Mouse (Mus musculus) ZHBTc4 (cell line): Measurements from ENCODE around the gene Cys1.

Experiments
- DNase-seq: peaks from one replicate; pipeline ENCODE4 v3.0.0-alpha.2; 2011; ENCODE audit warnings: low read depth, low spot score

Cys1 gene

GRCm38 (mm10) chr12:24697484-24698204, 16.0 kb upstream of the Cys1 start:
- peak; percentile 81 for DNase-seq

- DNase-seq: peak; percentile 88
Observed at GRCm38 (mm10) chr12:24696500-24697483, 15.2 kb upstream of the Cys1 start.

GRCm38 (mm10) chr12:24690351-24690750, 8.7 kb upstream of the Cys1 start:
- DNase-seq: no peak

- no peak for DNase-seq
Observed at GRCm38 (mm10) chr12:24686696-24687346, 5.2 kb upstream of the Cys1 start.

- no peak for DNase-seq
Observed at GRCm38 (mm10) chr12:24686038-24686695, 4.6 kb upstream of the Cys1 start.

- no peak for DNase-seq
Observed at GRCm38 (mm10) chr12:24683461-24683860, 1.8 kb upstream of the Cys1 start.

DNA sequence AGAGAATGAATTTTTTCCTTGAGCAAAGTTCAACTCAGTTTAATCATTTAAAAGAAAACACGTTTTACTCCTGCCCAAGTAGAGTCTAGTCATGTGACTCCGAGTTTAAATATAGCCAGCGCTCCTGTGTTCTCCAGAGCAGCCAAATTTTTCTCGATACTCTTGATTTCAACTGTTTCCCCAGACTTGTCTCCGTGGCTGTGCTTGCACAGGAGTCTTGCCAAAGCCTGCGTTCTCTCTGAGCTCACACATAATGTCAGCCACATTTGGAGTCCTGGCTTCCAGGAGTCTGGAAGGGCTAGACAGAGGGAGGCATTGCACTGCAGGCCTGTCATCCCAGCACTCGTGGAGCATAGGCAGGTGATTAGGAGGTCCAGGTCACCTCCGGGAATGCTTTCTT, 950 bp upstream of the Cys1 start:
- no peak for DNase-seq

DNA sequence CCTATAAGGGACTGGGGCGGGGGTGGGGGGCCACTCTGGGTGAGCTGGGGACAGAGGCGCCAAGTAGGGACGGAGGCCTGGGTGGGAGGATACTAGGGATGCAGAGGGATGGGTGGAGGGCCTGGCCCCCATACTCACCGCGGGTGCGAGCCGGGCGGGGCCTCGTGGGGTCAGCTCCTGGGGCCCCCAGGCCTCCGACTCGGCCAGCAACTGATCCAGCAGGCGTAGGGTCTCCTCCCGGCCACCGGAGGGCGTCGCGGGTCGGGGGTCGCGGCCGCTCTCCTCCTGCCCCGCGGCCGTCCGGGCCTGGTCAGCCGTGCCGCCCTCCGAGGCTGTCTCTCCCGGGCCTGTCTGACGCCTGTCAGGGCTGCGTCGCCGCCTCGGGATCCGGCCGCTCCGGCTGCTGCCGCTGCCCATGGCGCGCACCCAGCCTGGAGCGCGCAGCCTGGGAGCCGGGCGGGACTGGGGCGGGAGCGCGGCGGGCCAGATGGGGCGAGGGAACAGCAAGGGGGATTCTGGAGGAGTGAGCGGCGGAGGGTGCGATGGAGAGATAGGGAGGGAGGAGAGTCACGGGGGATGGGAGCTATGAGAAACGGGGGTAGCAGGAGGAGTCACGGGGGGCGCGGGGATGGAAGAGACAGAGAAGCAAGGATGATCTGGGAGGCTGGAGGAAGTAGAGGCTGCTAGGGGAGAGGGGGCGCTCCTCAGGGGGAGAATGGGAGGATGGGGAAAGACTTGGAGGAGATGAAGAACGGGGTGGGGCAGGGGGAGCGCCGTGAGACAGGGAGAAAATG, 924 bp downstream of the Cys1 start:
- DNase-seq: peak; percentile 29

DNA sequence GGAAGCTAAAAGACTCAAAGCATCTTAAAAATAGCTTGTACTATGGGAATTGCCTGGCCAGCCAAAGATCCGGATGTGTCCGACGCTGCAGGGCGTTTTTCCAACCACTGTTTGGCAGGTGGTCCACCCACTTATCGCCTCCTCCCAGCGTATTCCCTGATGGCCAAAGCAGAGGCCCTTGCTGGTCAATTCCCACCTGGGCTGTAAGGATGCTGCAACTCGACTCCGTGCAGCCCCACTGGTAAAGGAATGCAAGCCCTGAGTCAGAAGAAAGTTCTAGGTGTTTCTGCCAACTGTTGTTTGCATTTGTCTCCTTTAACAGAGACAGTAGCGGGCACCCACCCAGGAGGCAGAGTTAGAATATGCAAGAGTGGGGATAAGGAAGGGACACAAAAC, 1.5 kb downstream of the Cys1 start:
- DNase-seq: no peak

- DNase-seq: no peak
Observed at GRCm38 (mm10) chr12:24662131-24662530, 19.5 kb downstream of the Cys1 start.

DNA sequence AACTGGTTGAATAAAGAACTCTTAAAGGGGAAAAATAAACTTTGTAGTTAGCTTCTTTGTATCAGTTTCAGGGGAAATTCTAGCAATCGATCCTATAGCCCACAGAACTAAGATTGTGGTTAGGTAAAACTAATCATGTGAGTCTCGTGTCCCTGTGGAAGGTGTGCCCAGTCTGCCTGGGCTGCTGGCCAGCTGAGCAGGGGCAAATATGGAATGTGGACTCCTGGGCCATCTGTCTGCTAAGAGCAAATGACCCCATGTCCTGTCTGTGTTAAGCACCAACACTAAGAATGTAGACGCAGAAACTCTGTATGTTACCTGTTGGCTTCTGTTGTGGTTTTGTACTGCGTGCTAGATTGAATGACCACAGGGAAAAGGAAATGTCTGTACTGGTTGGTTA, 20.5 kb downstream of the Cys1 start:
- DNase-seq: no peak

DNA sequence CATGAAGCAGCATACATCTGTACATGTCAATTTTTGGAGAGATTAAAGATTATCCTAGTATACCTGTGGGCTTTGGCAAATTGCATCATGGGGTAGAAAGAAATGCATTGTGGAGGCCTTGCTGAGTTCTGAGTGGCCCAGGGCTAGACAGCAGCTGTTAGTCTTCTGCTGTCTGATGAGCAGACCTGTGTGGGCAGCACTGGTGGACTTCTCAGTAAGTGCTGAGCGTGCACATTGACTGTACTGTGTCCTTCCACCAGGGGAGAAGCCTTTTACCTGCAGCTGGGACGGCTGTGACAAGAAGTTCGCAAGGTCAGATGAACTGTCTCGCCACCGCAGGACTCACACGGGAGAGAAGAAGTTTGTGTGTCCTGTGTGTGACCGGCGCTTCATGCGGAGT, 21.7 kb downstream of the Cys1 start:
- DNase-seq: no peak

GRCm38 (mm10) chr12:24658998-24659397, 22.6 kb downstream of the Cys1 start:
- no peak for DNase-seq

DNA sequence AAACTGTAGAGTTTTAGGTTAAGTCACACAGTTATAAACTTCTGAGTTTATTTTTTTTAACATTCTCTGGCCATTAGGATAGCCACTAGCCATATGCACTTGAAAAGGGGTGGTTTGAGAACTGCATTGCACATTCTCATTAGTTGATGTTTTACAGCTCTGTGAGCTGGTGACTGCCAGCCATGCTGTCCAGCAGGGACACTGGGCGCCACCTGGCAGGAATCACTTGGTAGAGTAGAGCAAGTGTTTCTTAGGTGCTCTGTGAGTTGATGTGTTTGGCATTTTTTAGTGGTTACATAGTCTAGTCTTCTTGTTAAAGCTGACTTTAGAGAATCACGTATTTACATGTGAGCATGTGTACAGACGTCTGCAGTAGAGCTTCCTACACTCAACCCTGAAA, 25.2 kb downstream of the Cys1 start:
- DNase-seq: no peak

DNA sequence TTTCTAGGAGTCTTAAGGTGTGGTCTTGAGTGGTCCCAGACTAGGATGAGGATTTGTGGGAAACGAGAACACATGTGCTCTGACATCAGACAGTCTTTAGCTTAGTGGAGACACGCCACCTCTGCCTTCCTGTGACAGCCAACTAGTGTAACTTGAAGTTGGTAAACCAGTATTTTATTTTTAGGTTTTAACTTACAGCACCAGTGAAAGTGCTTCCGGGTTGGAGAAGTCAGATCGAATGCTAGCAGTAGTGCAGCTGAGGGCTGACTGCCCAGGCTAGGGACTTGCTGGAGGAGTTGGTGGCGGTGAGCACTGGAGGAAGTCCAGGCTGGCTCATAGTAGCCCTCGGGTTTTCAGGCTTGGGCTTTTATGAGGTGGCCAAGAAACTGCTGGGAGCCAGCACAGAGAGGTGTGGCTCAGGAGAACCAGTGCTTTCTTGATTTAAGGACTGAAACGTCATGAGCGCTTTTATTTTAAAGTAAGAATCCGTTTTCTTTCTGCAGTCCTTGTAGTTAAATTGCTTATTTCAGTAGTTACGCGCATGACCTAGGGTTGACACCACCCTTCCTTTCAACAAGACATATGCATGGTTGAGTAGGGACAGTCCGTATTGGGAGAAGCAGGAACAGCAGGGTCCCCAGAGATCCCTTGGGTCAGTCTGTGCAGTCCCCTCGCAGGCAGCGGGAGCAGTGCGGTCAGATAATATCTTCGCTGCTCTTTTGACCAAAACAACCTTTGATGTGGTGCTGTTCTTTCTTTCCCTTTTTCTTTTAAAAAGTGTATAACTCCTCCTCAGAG, 27.3 kb downstream of the Cys1 start:
- no peak for DNase-seq

DNA sequence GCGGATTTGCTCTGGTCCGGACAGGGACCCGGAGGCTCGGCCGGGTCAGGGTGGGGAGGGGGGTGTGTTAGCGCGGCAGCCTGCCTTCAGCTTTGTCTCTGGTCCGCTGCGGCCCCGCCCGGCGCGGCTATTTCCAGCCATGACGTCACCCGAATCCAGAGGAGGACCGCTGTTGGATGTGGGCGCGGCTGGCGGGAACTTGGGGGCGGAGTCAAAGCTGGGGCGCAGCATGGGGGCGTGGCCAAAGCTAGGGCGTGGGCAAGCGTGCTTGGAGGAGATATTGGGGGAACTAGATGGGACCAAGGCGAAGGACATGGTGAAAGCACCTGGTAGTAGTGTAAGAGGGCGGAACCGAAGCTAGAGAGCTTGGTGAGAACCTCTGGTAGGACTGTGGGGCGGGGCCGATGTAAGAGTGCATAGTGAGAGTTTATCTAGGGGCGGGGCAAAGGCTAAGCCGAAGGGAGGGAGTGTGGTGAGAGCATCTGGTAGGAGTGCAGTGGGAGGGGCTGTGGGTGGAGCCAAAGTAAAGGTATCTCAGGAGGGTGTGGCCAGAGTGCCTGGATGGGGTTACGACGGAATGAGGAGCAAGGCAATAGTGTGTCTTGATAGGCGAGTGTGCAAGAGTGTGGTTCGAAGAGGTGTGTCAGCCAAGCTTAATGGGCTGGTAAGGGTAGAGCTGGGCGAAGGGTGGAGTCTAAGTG, 29.8 kb downstream of the Cys1 start:
- peak; percentile 97 for DNase-seq

DNA sequence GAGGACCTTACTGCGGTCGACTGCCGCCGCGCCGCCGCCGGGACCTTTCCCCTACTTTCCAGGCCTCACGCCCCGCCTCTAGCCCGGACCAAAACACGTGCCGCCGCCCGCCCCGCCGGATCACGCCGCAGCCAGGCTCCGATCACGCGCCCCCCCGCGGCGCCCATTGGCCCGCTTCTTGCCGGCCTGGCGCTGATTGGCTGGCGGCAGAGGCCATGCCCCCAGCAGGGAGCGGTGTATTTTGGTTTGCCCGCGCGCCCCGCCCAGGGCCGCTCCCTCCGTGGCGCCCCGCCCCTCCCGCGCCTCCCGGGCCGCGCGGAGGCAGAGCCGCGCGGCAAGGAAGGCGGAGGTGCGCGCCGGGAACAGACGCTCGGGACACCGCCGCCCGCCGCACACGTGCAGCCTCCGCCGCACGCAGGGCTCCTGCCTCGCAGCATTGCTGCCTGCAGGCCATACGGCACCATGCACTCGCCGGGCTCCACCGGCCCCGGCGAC, 30.5 kb downstream of the Cys1 start, which contains the start of gene Klf11:
TSS of gene Klf11 (plus strand) at position 212 of the 495 bp plus-strand sequence.
- peak; percentile 99 for DNase-seq

DNA sequence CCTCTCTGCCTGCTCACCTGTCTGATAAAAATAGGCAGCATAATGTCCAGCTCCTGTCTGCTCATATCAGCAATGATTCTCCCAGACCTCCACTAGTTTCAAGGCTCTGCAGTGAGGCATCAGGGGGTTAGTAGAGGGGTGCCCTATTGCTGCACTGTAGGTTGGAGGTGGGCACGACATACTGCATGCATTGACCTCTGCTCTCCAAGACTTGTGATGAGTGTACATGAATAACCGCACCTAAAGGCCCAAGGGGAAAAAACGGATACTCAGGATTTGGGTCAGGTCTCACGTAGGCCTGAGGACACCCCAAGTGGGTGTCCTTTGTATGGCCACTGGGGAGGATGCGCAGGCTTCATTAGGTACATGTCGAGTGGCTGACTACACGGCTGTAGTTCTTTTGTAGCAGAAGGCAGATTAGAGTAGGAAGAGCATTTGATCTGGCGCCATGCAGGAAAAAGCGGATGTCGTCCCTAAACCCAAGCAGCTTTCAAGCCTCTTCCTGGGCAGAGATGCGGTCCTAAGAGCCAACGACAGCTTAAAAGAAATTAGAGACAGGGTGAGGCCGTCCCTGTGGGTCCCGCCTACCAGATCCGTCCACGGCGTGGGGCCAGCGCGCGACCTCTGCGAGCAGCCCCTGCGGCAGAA, 31.1 kb downstream of the Cys1 start:
- no peak for DNase-seq

DNA sequence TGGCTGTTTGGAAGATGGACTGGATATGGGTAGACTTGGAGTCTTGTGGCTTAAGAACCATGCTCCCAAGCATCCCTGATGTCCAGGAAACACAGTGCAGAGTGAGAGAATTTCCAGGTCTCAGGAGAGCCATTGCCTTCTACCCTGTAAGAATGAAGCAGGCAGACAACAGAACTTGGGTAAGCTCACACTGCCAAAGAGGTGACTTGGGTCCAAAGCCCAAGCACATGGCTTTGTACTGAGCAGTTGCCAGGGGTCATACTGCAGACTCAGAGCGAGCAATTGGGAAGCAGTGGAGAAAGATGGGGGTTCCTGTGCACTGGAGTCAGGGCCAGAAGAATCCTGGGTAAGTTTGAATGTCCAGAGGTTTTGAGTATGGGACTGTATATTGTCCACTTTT, 33.5 kb downstream of the Cys1 start:
- no peak for DNase-seq
